Mouse (Mus musculus): Measurements from ENCODE around the gene Pigx. TPM values are rescaled to one million over a fixed set of nuclear protein-coding genes. Genes with fewer than 3 reads are reported as not detected.

Pigx gene
- polyA plus RNA-seq, 1 experiment from 2014 or later = 147 TPM

DNA sequence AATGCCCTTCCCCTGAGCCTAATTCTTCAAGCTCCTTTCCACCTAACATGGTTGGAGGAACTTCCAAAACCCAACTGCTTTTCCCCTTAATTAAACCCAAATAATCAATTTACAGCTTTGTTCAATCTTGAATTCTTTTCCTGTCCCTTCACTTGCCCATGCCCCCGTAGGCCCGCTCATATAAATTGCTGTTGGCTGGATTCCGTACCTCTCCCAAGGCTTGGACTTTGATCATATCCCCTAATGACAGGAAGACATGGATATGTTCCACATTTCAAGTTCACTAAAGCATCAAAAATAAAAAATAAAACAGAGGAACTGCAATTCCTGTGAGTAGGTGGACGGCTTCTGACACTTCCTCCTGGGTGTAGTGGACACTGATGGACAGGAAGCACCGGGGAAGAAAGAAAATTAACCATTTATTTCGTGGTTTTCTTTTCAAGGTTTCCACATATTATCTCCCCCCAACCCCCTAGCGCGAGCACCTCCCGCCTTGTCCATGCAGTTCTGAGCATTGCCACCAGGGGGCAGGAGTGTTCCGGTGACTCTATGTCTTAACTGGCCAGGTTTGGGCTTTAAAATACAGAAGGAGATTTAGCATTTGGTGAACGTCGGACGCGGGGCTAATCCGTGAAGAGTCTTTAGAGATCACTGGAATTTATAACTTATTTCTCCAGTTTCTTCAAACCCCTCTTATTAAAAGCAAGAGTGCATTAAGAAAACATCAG is 15.6 kb upstream of the Pigx start:
- H3K36me3 ChIP-seq (ENCODE audit: control insufficient read depth, insufficient read depth, low read length) = no peaks in the 10 kb centered on the region
- no peak; the same call in 1 of the 2 replicates for ATAC-seq (ENCODE audit: low FRiP score, low TSS enrichment)
- H3K9ac ChIP-seq (ENCODE audit: low read depth, low read length) = no peak overlapping the region
- no peak overlapping the region for H3K27ac ChIP-seq (ENCODE audit: low read depth, low read length)
- H3K4me2 ChIP-seq (replicated peaks; ENCODE audit: low read depth, low read length) = 0 out of 2 replicates have a peak overlapping the region, but pooled peaks have one; percentile 6
- H3K9me3 ChIP-seq (ENCODE audit: control insufficient read depth, low read length) = no peaks in the 10 kb centered on the region
- 15% methylated on average over 15 of the region's 15 CpGs for WGBS
- no peak overlapping the region for H3K4me3 ChIP-seq (ENCODE audit: low read length)
- H3K27me3 ChIP-seq (ENCODE audit: control insufficient read depth, insufficient read depth, low read length) = no peaks in the 10 kb centered on the region
- H3K4me1 ChIP-seq (ENCODE audit: control insufficient read depth, insufficient read depth, low read length) = no peaks in the 10 kb centered on the region

DNA sequence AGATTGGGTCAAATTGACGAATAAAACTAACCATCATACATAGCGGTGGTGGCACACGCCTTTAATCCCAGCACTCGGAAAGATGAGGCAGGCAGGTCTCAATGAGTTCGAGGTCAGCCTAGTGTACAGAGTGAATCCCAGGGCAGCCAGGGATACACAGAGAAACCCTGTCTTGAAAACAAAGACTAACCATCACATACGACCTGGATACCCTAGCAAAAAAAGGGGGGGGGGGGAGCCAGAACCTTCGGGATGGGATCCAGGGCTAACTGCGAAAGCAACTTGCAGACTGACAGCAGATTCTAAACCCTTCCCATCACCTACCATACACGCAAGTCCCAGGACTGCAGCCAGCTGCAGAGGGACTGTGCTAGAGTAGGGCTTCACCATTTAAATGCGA is 14.9 kb upstream of the Pigx start:
- Histone ChIP-seq H3K9me3 (ENCODE audit: control insufficient read depth, low read length) (no peaks in the 10 kb centered on the region), H3K4me1 (ENCODE audit: control insufficient read depth, insufficient read depth, low read length) (no peaks in the 10 kb centered on the region), H3K4me3 (ENCODE audit: low read length) (no peak overlapping the region), H3K4me2 (replicated peaks; ENCODE audit: low read depth, low read length) (no peak overlapping the region), H3K36me3 (ENCODE audit: control insufficient read depth, insufficient read depth, low read length) (no peaks in the 10 kb centered on the region), H3K9ac (ENCODE audit: low read depth, low read length) (no peak overlapping the region), H3K27ac (ENCODE audit: low read depth, low read length) (no peak overlapping the region), H3K27me3 (ENCODE audit: control insufficient read depth, insufficient read depth, low read length) (no peaks in the 10 kb centered on the region)
- 85% methylated on average over 10 of the region's 10 CpGs for WGBS
- ATAC-seq (ENCODE audit: low FRiP score, low TSS enrichment) = no peak

DNA sequence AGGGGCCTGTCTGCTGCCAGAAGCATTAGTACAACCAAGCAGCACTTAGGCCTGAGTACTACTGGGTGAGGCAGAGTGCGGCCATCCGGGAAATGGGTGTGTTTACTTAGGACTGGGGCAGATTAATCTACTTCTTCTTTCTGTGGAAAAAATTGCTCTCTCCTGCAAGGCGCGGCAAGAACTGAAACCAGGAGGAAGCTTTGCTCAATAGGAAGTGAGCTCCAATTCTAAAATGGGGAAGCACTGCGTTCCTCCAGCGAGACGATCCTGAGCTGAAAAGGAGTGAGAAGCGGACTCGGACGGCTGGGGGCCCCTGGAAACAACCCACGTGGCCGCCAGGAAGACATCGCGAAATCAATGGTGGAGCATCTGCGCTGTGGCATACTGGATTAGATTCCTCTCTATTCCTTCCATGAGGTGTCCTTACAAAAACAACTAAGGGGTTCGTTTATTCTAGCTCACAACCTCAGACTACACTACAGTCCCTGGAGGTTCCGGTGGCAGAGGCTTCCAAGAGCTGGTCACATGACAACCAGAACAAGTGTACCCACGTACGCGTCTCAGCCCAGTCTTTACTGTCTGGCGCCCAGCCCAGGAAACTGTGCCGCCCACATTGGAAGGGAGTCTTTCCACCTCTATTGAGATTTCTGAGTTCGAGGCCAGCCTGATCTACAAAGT is 14.1 kb upstream of the Pigx start:
- no peak overlapping the region for H3K4me2 ChIP-seq (replicated peaks; ENCODE audit: low read depth, low read length)
- peaks cover 4% of the 10 kb centered on the region; the same call in 1 of the 2 replicates for H3K36me3 ChIP-seq (ENCODE audit: control insufficient read depth, insufficient read depth, low read length)
- ATAC-seq (ENCODE audit: low FRiP score, low TSS enrichment) = no peak
- H3K4me3 ChIP-seq (ENCODE audit: low read length) = no peak overlapping the region
- 71% methylated on average over 23 of the region's 23 CpGs for WGBS
- H3K27ac ChIP-seq (ENCODE audit: low read depth, low read length) = no peak overlapping the region
- H3K9me3 ChIP-seq (ENCODE audit: control insufficient read depth, low read length) = no peaks in the 10 kb centered on the region
- no peak overlapping the region for H3K9ac ChIP-seq (ENCODE audit: low read depth, low read length)
- H3K4me1 ChIP-seq (ENCODE audit: control insufficient read depth, insufficient read depth, low read length) = no peaks in the 10 kb centered on the region
- no peaks in the 10 kb centered on the region for H3K27me3 ChIP-seq (ENCODE audit: control insufficient read depth, insufficient read depth, low read length)

DNA sequence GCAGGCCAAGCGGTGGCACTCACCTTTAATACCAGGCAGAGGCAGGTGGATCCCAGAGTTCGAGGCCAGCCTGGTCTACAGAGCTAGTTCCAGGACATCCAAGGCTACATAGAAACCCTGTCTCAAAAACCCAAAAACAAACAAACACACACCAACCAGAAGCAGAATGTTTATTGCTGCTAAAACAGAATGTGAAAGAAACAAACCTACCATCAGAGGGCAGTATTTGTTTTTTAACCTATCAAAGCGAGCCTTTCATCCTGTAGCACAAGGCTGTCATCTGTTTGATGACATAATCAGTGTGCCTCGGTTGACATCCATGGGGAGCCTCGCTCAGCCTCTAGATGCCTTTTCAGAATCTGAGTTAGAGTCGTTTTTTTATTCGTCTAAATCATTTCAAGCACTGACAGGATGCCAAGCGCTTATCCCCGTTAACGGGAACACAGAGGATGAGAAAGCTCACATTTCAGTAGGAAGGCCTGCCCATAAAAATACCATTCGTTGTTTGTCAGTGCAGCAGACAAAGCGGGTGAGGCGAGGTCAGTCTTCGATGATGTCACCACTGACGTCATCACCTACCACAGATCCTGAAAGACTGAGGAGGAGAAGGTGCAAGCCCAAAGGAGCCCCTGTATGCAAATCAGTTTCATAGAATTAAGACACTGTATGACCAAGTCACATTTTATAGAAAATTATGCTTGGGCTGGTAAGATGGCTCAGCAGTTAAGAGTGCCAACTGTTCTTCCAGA is 11.6 kb upstream of the Pigx start:
- WGBS = 67% methylated on average over 15 of the region's 15 CpGs
- no peaks in the 10 kb centered on the region for H3K9me3 ChIP-seq (ENCODE audit: control insufficient read depth, low read length)

GRCm38 (mm10) chr16:32108578-32108977 is 9.0 kb upstream of the Pigx start:
- no peaks in the 10 kb centered on the region for H3K27me3 ChIP-seq (ENCODE audit: control insufficient read depth, insufficient read depth, low read length)
- H3K4me2 ChIP-seq (replicated peaks; ENCODE audit: low read depth, low read length) = no peak overlapping the region
- peaks cover 28% of the 10 kb centered on the region for H3K36me3 ChIP-seq (ENCODE audit: control insufficient read depth, insufficient read depth, low read length)
- H3K4me1 ChIP-seq (ENCODE audit: control insufficient read depth, insufficient read depth, low read length) = no peaks in the 10 kb centered on the region
- peaks cover 4% of the 10 kb centered on the region; the same call in 1 of the 2 replicates for H3K9me3 ChIP-seq (ENCODE audit: control insufficient read depth, low read length)
- no peak overlapping the region for H3K27ac ChIP-seq (ENCODE audit: low read depth, low read length)
- no peak overlapping the region for H3K4me3 ChIP-seq (ENCODE audit: low read length)
- H3K9ac ChIP-seq (ENCODE audit: low read depth, low read length) = no peak overlapping the region
- ATAC-seq (ENCODE audit: low FRiP score, low TSS enrichment) = no peak
- 83% methylated on average over 2 of the region's 2 CpGs for WGBS

More for the DNA sequence above, 11.6 kb upstream of the Pigx start:
- Histone ChIP-seq H3K27me3 (ENCODE audit: control insufficient read depth, insufficient read depth, low read length) (no peaks in the 10 kb centered on the region), H3K4me3 (ENCODE audit: low read length) (no peak overlapping the region), H3K4me1 (ENCODE audit: control insufficient read depth, insufficient read depth, low read length) (no peaks in the 10 kb centered on the region), H3K4me2 (replicated peaks; ENCODE audit: low read depth, low read length) (no peak overlapping the region), H3K27ac (ENCODE audit: low read depth, low read length) (no peak overlapping the region), H3K36me3 (ENCODE audit: control insufficient read depth, insufficient read depth, low read length) (peaks cover 18% of the 10 kb centered on the region), H3K9ac (ENCODE audit: low read depth, low read length) (no peak overlapping the region)
- ATAC-seq (ENCODE audit: low FRiP score, low TSS enrichment) = no peak

- Histone ChIP-seq H3K4me1 (ENCODE audit: control insufficient read depth, insufficient read depth, low read length) (no peaks in the 10 kb centered on the region), H3K9me3 (ENCODE audit: control insufficient read depth, low read length) (peaks cover 4% of the 10 kb centered on the region; the same call in 1 of the 2 replicates), H3K36me3 (ENCODE audit: control insufficient read depth, insufficient read depth, low read length) (peaks cover 32% of the 10 kb centered on the region), H3K9ac (ENCODE audit: low read depth, low read length) (no peak overlapping the region), H3K4me3 (ENCODE audit: low read length) (no peak overlapping the region), H3K4me2 (replicated peaks; ENCODE audit: low read depth, low read length) (no peak overlapping the region), H3K27ac (ENCODE audit: low read depth, low read length) (no peak overlapping the region), H3K27me3 (ENCODE audit: control insufficient read depth, insufficient read depth, low read length) (no peaks in the 10 kb centered on the region)
- WGBS = 71% methylated on average over 7 of the region's 7 CpGs
- 0 out of 2 replicates have a peak, but pooled peaks have one; percentile 66 for ATAC-seq (ENCODE audit: low FRiP score, low TSS enrichment)
These were observed 8.6 kb upstream of the Pigx start for GRCm38 (mm10) chr16:32108170-32108569.

GRCm38 (mm10) chr16:32107342-32108045 is 8.0 kb upstream of the Pigx start:
- H3K4me2 ChIP-seq (replicated peaks; ENCODE audit: low read depth, low read length) = no peak overlapping the region
- H3K27me3 ChIP-seq (ENCODE audit: control insufficient read depth, insufficient read depth, low read length) = no peaks in the 10 kb centered on the region
- peaks cover 4% of the 10 kb centered on the region; the same call in 1 of the 2 replicates for H3K9me3 ChIP-seq (ENCODE audit: control insufficient read depth, low read length)
- H3K4me1 ChIP-seq (ENCODE audit: control insufficient read depth, insufficient read depth, low read length) = no peaks in the 10 kb centered on the region
- no peak overlapping the region for H3K27ac ChIP-seq (ENCODE audit: low read depth, low read length)
- H3K9ac ChIP-seq (ENCODE audit: low read depth, low read length) = no peak overlapping the region
- no peak overlapping the region for H3K4me3 ChIP-seq (ENCODE audit: low read length)
- WGBS = 89% methylated on average over 12 of the region's 12 CpGs
- no peak for ATAC-seq (ENCODE audit: low FRiP score, low TSS enrichment)
- peaks cover 37% of the 10 kb centered on the region for H3K36me3 ChIP-seq (ENCODE audit: control insufficient read depth, insufficient read depth, low read length)

GRCm38 (mm10) chr16:32105698-32106097 is 6.2 kb upstream of the Pigx start:
- Histone ChIP-seq H3K27me3 (ENCODE audit: control insufficient read depth, insufficient read depth, low read length) (no peaks in the 10 kb centered on the region), H3K4me1 (ENCODE audit: control insufficient read depth, insufficient read depth, low read length) (no peaks in the 10 kb centered on the region), H3K4me2 (replicated peaks; ENCODE audit: low read depth, low read length) (no peak overlapping the region), H3K9me3 (ENCODE audit: control insufficient read depth, low read length) (peaks cover 4% of the 10 kb centered on the region; the same call in 1 of the 2 replicates), H3K27ac (ENCODE audit: low read depth, low read length) (no peak overlapping the region), H3K36me3 (ENCODE audit: control insufficient read depth, insufficient read depth, low read length) (peaks cover 41% of the 10 kb centered on the region), H3K9ac (ENCODE audit: low read depth, low read length) (no peak overlapping the region), H3K4me3 (ENCODE audit: low read length) (no peak overlapping the region)
- 96% methylated on average over 1 of the region's 1 CpGs for WGBS
- ATAC-seq (ENCODE audit: low FRiP score, low TSS enrichment) = no peak
